ENCODE assay signal across 8 mouse cellular contexts in genomic region chr7:120843852-120844435, GRCm38 (mm10). TPM values are rescaled to one million over a fixed set of nuclear protein-coding genes. Genes with fewer than 3 reads are reported as not detected.
A peak's percentile ranks its signal among the peaks of the same experiment; 100 is the strongest.
DNase-seq lines count a peak whose midpoint lies in the region; ATAC-seq and TF ChIP-seq lines count a peak whose summit lies in the region.

No protein-coding gene starts in this region.

- 4% methylated on average over 16 of the region's 16 CpGs for WGBS in intestine, postnatal 0 days
- 2% methylated on average over 16 of the region's 16 CpGs for WGBS in midbrain, postnatal 0 days

- peaks cover 0 to 3% of the 10 kb centered on the region in 2 experiments for H3K36me3 ChIP-seq in CH12.LX (replicated peaks in 1 of 2; ENCODE audit: control insufficient read depth in 1 of 2, insufficient read depth in 1 of 2, low read length in 1 of 2)
- H3K36me3 ChIP-seq in erythroblast, embryonic 14.5 days (ENCODE audit: control insufficient read depth): peaks cover 60% of the 10 kb centered on the region
- H3K36me3 ChIP-seq in intestine, postnatal 0 days (ENCODE audit: control insufficient read depth, insufficient read depth): peaks cover 9% of the 10 kb centered on the region; the same call in 1 of the 2 replicates
- H3K36me3 ChIP-seq in midbrain, postnatal 0 days (ENCODE audit: insufficient read depth, low read length): no peaks in the 10 kb centered on the region

- in situ Hi-C loops in CH12.LX (cut with MboI; ENCODE audit: low pct_ligation_motif_present, low pct_unique_long_range_greater_than_20kb, low sequenced_read_pairs): no loop called here

- H3K4me1 ChIP-seq in CH12.LX (ENCODE audit: control insufficient read depth in 1 of 2, insufficient read depth in 2 of 2): peaks cover 14 to 50% of the 10 kb centered on the region in 2 experiments
- peaks cover 81% of the 10 kb centered on the region for H3K4me1 ChIP-seq in erythroblast, embryonic 14.5 days (ENCODE audit: control insufficient read depth)
- no peaks in the 10 kb centered on the region; the same call in 1 of the 2 replicates for H3K4me1 ChIP-seq in intestine, postnatal 0 days (replicated peaks; ENCODE audit: control insufficient read depth, insufficient read depth, low read length)
- peaks cover 5% of the 10 kb centered on the region; the same call in 1 of the 2 replicates for H3K4me1 ChIP-seq in midbrain, postnatal 0 days (ENCODE audit: insufficient read depth, low read length)

- TF ChIP-seq EP300 in CH12.LX (IDR thresholded peaks at IDR 0.05; ENCODE audit: low read length): no peak

- no peaks in the 10 kb centered on the region for H3K79me2 ChIP-seq in CH12.LX (replicated peaks; ENCODE audit: control insufficient read depth, extremely low read depth, insufficient read depth, poor library complexity, severe bottlenecking)

- TF ChIP-seq RAD21 in CH12.LX (IDR thresholded peaks at IDR 0.05; ENCODE audit: low read depth, low read length): no peak

- TF ChIP-seq CTCF in CH12.LX (conservative IDR thresholded peaks at IDR 0.05 in 1 of 2, IDR thresholded peaks at IDR 0.05 in 1 of 2; ENCODE audit: low read depth in 2 of 2, low read length in 2 of 2): no peak
- TF ChIP-seq CTCF in intestine, postnatal 0 days (IDR thresholded peaks at IDR 0.05; ENCODE audit: low read depth): no peak
- no peak for TF ChIP-seq CTCF in midbrain, postnatal 0 days (IDR thresholded peaks at IDR 0.05)

- H3K4me3 ChIP-seq in CH12.LX (replicated peaks in 1 of 3; ENCODE audit: low read depth in 2 of 3, low read length in 2 of 3, poor library complexity in 1 of 3): peak overlapping the region; percentile 64 to 76 (median 69)
- H3K4me3 ChIP-seq in erythroblast, embryonic 14.5 days (replicated peaks): peak overlapping the region; percentile 94
- peak overlapping the region; percentile 89 for H3K4me3 ChIP-seq in intestine, postnatal 0 days (ENCODE audit: low read depth, low read length)
- H3K4me3 ChIP-seq in midbrain, postnatal 0 days (ENCODE audit: low read depth, low read length): peak overlapping the region; percentile 87

- peak; percentile 52 for DNase-seq in embryo, embryonic 10 days (ENCODE audit: low spot score)
- no peak for DNase-seq in embryo, embryonic 10.5 days (ENCODE audit: low spot score)
- DNase-seq in CH12.LX (ENCODE audit: extremely low read depth): no peak
- DNase-seq in midbrain, postnatal 0 days (ENCODE audit: low spot score): peak; percentile 38
- DNase-seq in ovary, postnatal 10 days (ENCODE audit: low spot score): no peak

- peak overlapping the region; percentile 53 for H3K4me2 ChIP-seq in CH12.LX (ENCODE audit: insufficient read depth, low read depth, poor library complexity, severe bottlenecking)
- H3K4me2 ChIP-seq in intestine, postnatal 0 days (replicated peaks; ENCODE audit: low read depth): peak overlapping the region; percentile 93
- H3K4me2 ChIP-seq in midbrain, postnatal 0 days (ENCODE audit: low read depth, low read length, poor library complexity, severe bottlenecking): peak overlapping the region; percentile 76

- H3K27me3 ChIP-seq in CH12.LX (replicated peaks): no peaks in the 10 kb centered on the region
- H3K27me3 ChIP-seq in erythroblast, embryonic 14.5 days (ENCODE audit: control insufficient read depth): no peaks in the 10 kb centered on the region
- H3K27me3 ChIP-seq in intestine, postnatal 0 days (replicated peaks; ENCODE audit: control insufficient read depth, insufficient read depth, low read length): no peaks in the 10 kb centered on the region
- no peaks in the 10 kb centered on the region for H3K27me3 ChIP-seq in midbrain, postnatal 0 days (ENCODE audit: insufficient read depth, low read length)

- no peak overlapping the region for H3K27ac ChIP-seq in CH12.LX (ENCODE audit: insufficient read depth, low read depth)
- H3K27ac ChIP-seq in intestine, postnatal 0 days (ENCODE audit: low read depth, low read length): peak overlapping the region; percentile 93
- peak overlapping the region; percentile 96 for H3K27ac ChIP-seq in midbrain, postnatal 0 days (ENCODE audit: low read depth, low read length)

- H3K9me3 ChIP-seq in CH12.LX (replicated peaks; ENCODE audit: low read length): no peaks in the 10 kb centered on the region
- no peaks in the 10 kb centered on the region for H3K9me3 ChIP-seq in erythroblast, embryonic 14.5 days (ENCODE audit: control insufficient read depth, low read length)
- no peaks in the 10 kb centered on the region for H3K9me3 ChIP-seq in intestine, postnatal 0 days (ENCODE audit: control insufficient read depth)
- H3K9me3 ChIP-seq in midbrain, postnatal 0 days (ENCODE audit: low read length): no peaks in the 10 kb centered on the region

- peak overlapping the region; percentile 10 for H3K9ac ChIP-seq in CH12.LX (ENCODE audit: insufficient read depth, low read depth)
- H3K9ac ChIP-seq in intestine, postnatal 0 days (ENCODE audit: low read depth, low read length): peak overlapping the region; percentile 77
- peak overlapping the region; percentile 95 for H3K9ac ChIP-seq in midbrain, postnatal 0 days (replicated peaks; ENCODE audit: low read length, poor library complexity, severe bottlenecking)

- dilution Hi-C loops in CH12.LX (cut with MboI; ENCODE audit: extremely low pct_ligation_motif_present, extremely low pct_unique_long_range_greater_than_20kb, low sequenced_read_pairs): no loop called here

- no peak for TF ChIP-seq POLR2A in CH12.LX (IDR thresholded peaks at IDR 0.05; ENCODE audit: low read depth, low read length)

- ATAC-seq in intestine, postnatal 0 days: no peak
- ATAC-seq in midbrain, postnatal 0 days (ENCODE audit: low FRiP score): no peak
- no peak for ATAC-seq in activated CD4-positive, CD25-positive, alpha-beta regulatory T cell, adult 4 months

TF ChIP-seq in CH12.LX, 34 proteins besides CTCF, POLR2A, EP300 and RAD21:
- TF ChIP-seq CHD1 (IDR thresholded peaks at IDR 0.05; ENCODE audit: low read depth, low read length) (no peak), PAX5 (IDR thresholded peaks at IDR 0.05; ENCODE audit: low read length) (no peak), HCFC1 (IDR thresholded peaks at IDR 0.05; ENCODE audit: low read depth, low read length) (no peak), ZMIZ1 (IDR thresholded peaks at IDR 0.05; ENCODE audit: low read depth, low read length) (no peak), NELFE (IDR thresholded peaks at IDR 0.05; ENCODE audit: low read depth, low read length) (no peak)

RNA-seq across cellular contexts. Expression of gene Eef2k, which starts 1.3 kb away (rescaled TPM):
- total RNA-seq in CH12.LX (2012; rRNA removed) (8.0 and 13.9 TPM in 2 replicates), CH12.LX (2014; rRNA removed) (5.0 and 5.5 TPM in 2 replicates)
- polyA plus RNA-seq in CH12.LX (2012; ENCODE audit: insufficient read length, low read depth): 13.7 and 15.5 TPM in 2 replicates
- 24.6 and 28.0 TPM in 2 replicates for polyA plus RNA-seq in erythroblast, embryonic 14.5 days (2012)
- 14.1 and 14.2 TPM in 2 replicates for polyA plus RNA-seq in intestine, postnatal 0 days (2015; fragmentation: Nextera tagmentation; extraction: Ambion mirVana)
- total RNA-seq in midbrain, postnatal 0 days (2014; rRNA removed): 29.4 and 42.0 TPM in 2 replicates
- 30.7 and 31.1 TPM in 2 replicates for polyA plus RNA-seq in midbrain, postnatal 0 days (2015; fragmentation: Nextera tagmentation; extraction: Ambion mirVana)
- polyA plus RNA-seq in activated CD4-positive, CD25-positive, alpha-beta regulatory T cell, adult 4 months (2017; shearing (Covaris generic)): 1 to 10 TPM; 2.0 to 4.1 TPM

RNA-seq across cellular contexts. Expression of gene Gm5737, which starts 31.8 kb away (rescaled TPM):
- total RNA-seq in CH12.LX (2012; rRNA removed) (not detected in 2 replicates), CH12.LX (2014; rRNA removed) (not detected in 2 replicates)
- polyA plus RNA-seq in CH12.LX (2012; ENCODE audit: insufficient read length, low read depth): not detected in 2 replicates
- polyA plus RNA-seq in erythroblast, embryonic 14.5 days (2012): not detected in 2 replicates
- polyA plus RNA-seq in intestine, postnatal 0 days (2015; fragmentation: Nextera tagmentation; extraction: Ambion mirVana): not detected in 2 replicates
- total RNA-seq in midbrain, postnatal 0 days (2014; rRNA removed): not detected in 2 replicates
- polyA plus RNA-seq in midbrain, postnatal 0 days (2015; fragmentation: Nextera tagmentation; extraction: Ambion mirVana): 0.22 TPM in 1 of 2 replicates, not detected in the other
- polyA plus RNA-seq in activated CD4-positive, CD25-positive, alpha-beta regulatory T cell, adult 4 months (2017; shearing (Covaris generic)): not detected

Comparison
In these comparisons a context has a peak if more than half of its experiments do, and no peak if none do; other contexts are left out.
1. DNase-seq: peak in embryo, embryonic 10 days (single experiment) and midbrain, postnatal 0 days (single experiment); none in embryo, embryonic 10.5 days (single experiment), CH12.LX (single experiment) and ovary, postnatal 10 days (single experiment).
2. H3K9ac ChIP-seq: peak in every context shown above with its lines; median percentile 95 in midbrain, postnatal 0 days; 77 in intestine, postnatal 0 days; 10 in CH12.LX.
3. Peak in every context shown above with its lines, with median percentiles within 50 percentile points of each other: H3K4me2 ChIP-seq and H3K4me3 ChIP-seq.